Mouse (Mus musculus) left cerebral cortex, adult 9 months (tissue): ENCODE measurements at regions not wholly inside any gene's neighbourhood (a gene's known extent, or its start where the extent isn't known, plus 50 kb on each side); places are given as distances from the start of the nearest gene placed in this dataset.

ENCODE experiments used
- DNase-seq, 2 experiments: peaks; one replicate each; pipeline ENCODE4 v3.0.0; 2022; ENCODE audit warnings: low spot score in 2 of 2

- no peak for DNase-seq
These were observed 125.9 kb downstream of the Hlx start for GRCm38 (mm10) chr1:184606541-184606940.

- DNase-seq, result no peak
These were observed 126.8 kb downstream of the Hlx start for GRCm38 (mm10) chr1:184605666-184606065.

- no peak for DNase-seq
These were observed 129.3 kb downstream of the Hlx start for GRCm38 (mm10) chr1:184603136-184603535.

- no peak for DNase-seq
These were observed 137.0 kb downstream of the Hlx start for GRCm38 (mm10) chr1:184595449-184595848.

GRCm38 (mm10) chr1:184590634-184591033 is 141.8 kb downstream of the Hlx start:
- no peak for DNase-seq

GRCm38 (mm10) chr1:184589277-184589676 is 143.1 kb downstream of the Hlx start:
- no peak for DNase-seq

GRCm38 (mm10) chr1:184584505-184584874 is 147.9 kb downstream of the Hlx start:
- DNase-seq, result no peak

- no peak for DNase-seq
These were observed 148.5 kb downstream of the Hlx start for GRCm38 (mm10) chr1:184583751-184584504.

GRCm38 (mm10) chr1:184579475-184579874 is 152.9 kb downstream of the Hlx start:
- no peak for DNase-seq

GRCm38 (mm10) chr1:184576527-184576926 is 155.9 kb downstream of the Hlx start:
- no peak for DNase-seq

GRCm38 (mm10) chr1:184573325-184573724 is 159.1 kb downstream of the Hlx start:
- peak in 1 of 2 experiments; percentile 5 for DNase-seq

- DNase-seq, result no peak
These were observed 161.7 kb downstream of the Hlx start for GRCm38 (mm10) chr1:184570681-184571080.

- DNase-seq, result no peak
These were observed 169.5 kb downstream of the Hlx start for GRCm38 (mm10) chr1:184562926-184563325.

- no peak for DNase-seq
These were observed 170.2 kb downstream of the Hlx start for GRCm38 (mm10) chr1:184562239-184562638.

- no peak for DNase-seq
These were observed 172.9 kb downstream of the Hlx start for GRCm38 (mm10) chr1:184559543-184559942.

- no peak for DNase-seq
These were observed 178.6 kb downstream of the Hlx start for GRCm38 (mm10) chr1:184553791-184554190.

GRCm38 (mm10) chr1:184550491-184550890 is 181.9 kb downstream of the Hlx start:
- no peak for DNase-seq

GRCm38 (mm10) chr1:184547650-184548235 is 184.7 kb downstream of the Hlx start:
- DNase-seq, result no peak

- DNase-seq, result no peak
These were observed 186.2 kb downstream of the Hlx start for GRCm38 (mm10) chr1:184546140-184546661.

GRCm38 (mm10) chr1:184545111-184545510 is 187.3 kb downstream of the Hlx start:
- DNase-seq, result no peak

GRCm38 (mm10) chr1:184542321-184543115 is 189.9 kb downstream of the Hlx start:
- DNase-seq, result no peak

- DNase-seq, result no peak
These were observed 192.6 kb downstream of the Hlx start for GRCm38 (mm10) chr1:184539818-184540217.
